In genomic region chr11:22671791-22672490, GRCm38 (mm10) we compare ENCODE assay signal across 8 mouse cellular contexts.
A peak's percentile ranks its signal among the peaks of the same experiment; 100 is the strongest.
DNase-seq lines count a peak whose midpoint lies in the region; ATAC-seq lines count a peak whose summit lies in the region.

No protein-coding gene starts in this region.

- ATAC-seq in heart, embryonic 15.5 days (replicated peaks; ENCODE audit: insufficient number of reproducible peaks, insufficient read depth, low FRiP score, low read depth): peak; percentile 35; the same call in 1 of the 2 replicates
- ATAC-seq in hindbrain, embryonic 11.5 days (ENCODE audit: low FRiP score): peak; percentile 86

- 46% methylated on average over 5 of the region's 5 CpGs for WGBS in heart, embryonic 15.5 days
- WGBS in hindbrain, embryonic 11.5 days: 46% methylated on average over 5 of the region's 5 CpGs
- WGBS in midbrain, embryonic 10.5 days: 46% methylated on average over 5 of the region's 5 CpGs

- H3K4me3 ChIP-seq in heart, embryonic 15.5 days: no peak overlapping the region
- H3K4me3 ChIP-seq in hindbrain, embryonic 11.5 days (ENCODE audit: low read depth, low read length): no peak overlapping the region
- no peak overlapping the region for H3K4me3 ChIP-seq in midbrain, embryonic 10.5 days

- intact Hi-C loops in heart, postnatal 36 days (cut with DNase I): no loop called here

- H3K27ac ChIP-seq in heart, embryonic 15.5 days: peak overlapping the region; percentile 34
- 0 out of 2 replicates have a peak overlapping the region, but pooled peaks have one; percentile 36 for H3K27ac ChIP-seq in hindbrain, embryonic 11.5 days (ENCODE audit: low read depth, low read length)
- H3K27ac ChIP-seq in midbrain, embryonic 10.5 days (replicated peaks): peak overlapping the region; percentile 49; the same call in 1 of the 2 replicates

- no peaks in the 10 kb centered on the region for H3K27me3 ChIP-seq in heart, embryonic 15.5 days
- no peaks in the 10 kb centered on the region for H3K27me3 ChIP-seq in hindbrain, embryonic 11.5 days (ENCODE audit: control insufficient read depth, insufficient read depth, low read length)
- H3K27me3 ChIP-seq in midbrain, embryonic 10.5 days (ENCODE audit: low read depth, poor library complexity, severe bottlenecking): no peaks in the 10 kb centered on the region

- H3K9ac ChIP-seq in heart, embryonic 15.5 days: no peak overlapping the region
- H3K9ac ChIP-seq in hindbrain, embryonic 11.5 days (ENCODE audit: low read depth, low read length): no peak overlapping the region

- 0 out of 2 replicates have a peak, but pooled peaks cover 5% of the 10 kb centered on the region for H3K4me1 ChIP-seq in heart, embryonic 15.5 days (replicated peaks)
- H3K4me1 ChIP-seq in hindbrain, embryonic 11.5 days (replicated peaks; ENCODE audit: control insufficient read depth, insufficient read depth, low read length): no peaks in the 10 kb centered on the region; the same call in 1 of the 2 replicates
- peaks cover 12% of the 10 kb centered on the region for H3K4me1 ChIP-seq in midbrain, embryonic 10.5 days

- no peak for DNase-seq in heart, postnatal 36 days
- DNase-seq in cerebellum, adult 18-20 months: peak; percentile 32 to 48
- DNase-seq in hindbrain, embryonic 11.5 days (ENCODE audit: low spot score): peak; percentile 7
- no peak for DNase-seq in midbrain, embryonic 10.5 days (ENCODE audit: low spot score)
- no peak for DNase-seq in ovary, postnatal 10 days (ENCODE audit: low spot score)
- DNase-seq in lung, postnatal 4 days: no peak
- DNase-seq in gastrocnemius, postnatal 25 days: no peak

- no peak overlapping the region for H3K4me2 ChIP-seq in heart, embryonic 15.5 days
- no peak overlapping the region for H3K4me2 ChIP-seq in hindbrain, embryonic 11.5 days (replicated peaks; ENCODE audit: low read depth, low read length)

- H3K9me3 ChIP-seq in heart, embryonic 15.5 days (replicated peaks): no peaks in the 10 kb centered on the region
- no peaks in the 10 kb centered on the region for H3K9me3 ChIP-seq in hindbrain, embryonic 11.5 days (ENCODE audit: control insufficient read depth, low read length)
- H3K9me3 ChIP-seq in midbrain, embryonic 10.5 days (replicated peaks): no peaks in the 10 kb centered on the region

- H3K36me3 ChIP-seq in heart, embryonic 15.5 days: no peaks in the 10 kb centered on the region
- no peaks in the 10 kb centered on the region for H3K36me3 ChIP-seq in hindbrain, embryonic 11.5 days (ENCODE audit: control insufficient read depth, insufficient read depth, low read length)
- H3K36me3 ChIP-seq in midbrain, embryonic 10.5 days: no peaks in the 10 kb centered on the region

Comparison
In these comparisons a context has a peak if more than half of its experiments do, and no peak if none do; other contexts are left out.
1. DNase-seq: peak in cerebellum, adult 18-20 months (2 of 2) and hindbrain, embryonic 11.5 days (single experiment); none in heart, postnatal 36 days (0 of 2), midbrain, embryonic 10.5 days (single experiment), ovary, postnatal 10 days (single experiment), lung, postnatal 4 days (0 of 2) and gastrocnemius, postnatal 25 days (single experiment).
2. Peak in every context shown above with its lines, with median percentiles within 50 percentile points of each other: H3K27ac ChIP-seq.